Mouse (Mus musculus): ENCODE measurements at regions not wholly inside any gene's neighbourhood (a gene's known extent, or its start where the extent isn't known, plus 50 kb on each side); places are given as distances from the start of the nearest gene placed in this dataset.

DNA sequence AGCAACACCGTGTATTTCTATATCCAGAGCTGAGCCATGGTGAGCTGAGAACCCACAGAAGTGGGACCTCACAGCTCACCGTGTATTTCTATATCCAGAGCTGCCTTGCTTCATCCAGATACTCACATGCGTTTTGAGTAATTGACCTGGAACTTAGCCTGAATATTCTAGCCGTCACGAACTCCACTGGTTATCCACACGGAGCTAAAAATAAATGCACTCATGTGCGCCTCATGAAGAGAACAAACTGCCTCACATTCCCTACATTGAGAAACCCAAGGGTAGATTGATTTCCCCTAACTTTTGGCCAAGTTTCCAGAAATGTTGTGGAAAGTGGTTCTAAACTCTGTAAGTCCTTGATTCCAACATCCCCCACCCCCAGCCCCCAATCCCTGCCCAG lies 62.4 kb upstream of the Cnksr3 start:
- Histone ChIP-seq H3K27ac (peak overlapping the region; percentile 77), H3K79me2 (replicated peaks; ENCODE audit: control insufficient read depth, insufficient read depth, low read length) (no peaks in the 10 kb centered on the region), H3K27me3 (ENCODE audit: control insufficient read depth, insufficient read depth, low read length) (no peaks in the 10 kb centered on the region), H3K4me3 (no peak overlapping the region), H3K4me1 (ENCODE audit: control insufficient read depth, insufficient read depth, low read length) (peaks cover 3% of the 10 kb centered on the region; the same call in 1 of the 2 replicates), H3K36me3 (ENCODE audit: control insufficient read depth, insufficient read depth, low read length) (no peaks in the 10 kb centered on the region), H3K9ac (ENCODE audit: low read depth, low read length) (no peak overlapping the region)
- DNase-seq: peak in 1 of 2 experiments; percentile 43
- WGBS: 37% methylated on average over 7 of the region's 7 CpGs
- TF ChIP-seq EP300 (IDR thresholded peaks at IDR 0.05; ENCODE audit: insufficient read depth, low read depth, low read length): no peak
- no peak for TF ChIP-seq POLR2A (IDR thresholded peaks at IDR 0.05; ENCODE audit: insufficient read depth, low read depth, low read length)
- intact Hi-C loops (cut with DNase I): loop anchor here (5.0 kb wide), 1 partner anchor 62 kb away; the partner anchor contains the start of gene Cnksr3

DNA sequence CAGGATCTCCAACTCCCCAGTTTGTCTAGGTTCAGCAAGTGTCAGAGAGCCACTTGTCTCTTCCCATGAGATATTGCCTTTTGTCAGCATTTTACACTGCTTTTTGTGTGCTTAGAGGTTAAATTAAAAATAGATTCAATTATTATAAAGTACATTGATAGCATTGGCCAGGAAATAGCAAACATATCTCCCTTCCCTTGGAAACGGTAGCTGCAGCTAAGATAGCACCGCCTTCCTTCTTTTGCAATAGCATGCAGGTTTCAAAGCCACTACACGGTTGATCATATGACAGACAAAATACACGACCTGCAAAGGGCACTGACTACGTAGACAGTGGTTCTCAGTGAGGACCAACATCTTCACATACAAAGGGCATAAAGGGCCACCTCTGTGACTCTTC lies 59.1 kb upstream of the Cnksr3 start:
- DNase-seq: no peak
- intact Hi-C loops (cut with DNase I): loop anchor here (5.0 kb wide), 1 partner anchor 59 kb away; the partner anchor contains the start of gene Cnksr3
- WGBS: 19% methylated on average over 5 of the region's 5 CpGs

DNA sequence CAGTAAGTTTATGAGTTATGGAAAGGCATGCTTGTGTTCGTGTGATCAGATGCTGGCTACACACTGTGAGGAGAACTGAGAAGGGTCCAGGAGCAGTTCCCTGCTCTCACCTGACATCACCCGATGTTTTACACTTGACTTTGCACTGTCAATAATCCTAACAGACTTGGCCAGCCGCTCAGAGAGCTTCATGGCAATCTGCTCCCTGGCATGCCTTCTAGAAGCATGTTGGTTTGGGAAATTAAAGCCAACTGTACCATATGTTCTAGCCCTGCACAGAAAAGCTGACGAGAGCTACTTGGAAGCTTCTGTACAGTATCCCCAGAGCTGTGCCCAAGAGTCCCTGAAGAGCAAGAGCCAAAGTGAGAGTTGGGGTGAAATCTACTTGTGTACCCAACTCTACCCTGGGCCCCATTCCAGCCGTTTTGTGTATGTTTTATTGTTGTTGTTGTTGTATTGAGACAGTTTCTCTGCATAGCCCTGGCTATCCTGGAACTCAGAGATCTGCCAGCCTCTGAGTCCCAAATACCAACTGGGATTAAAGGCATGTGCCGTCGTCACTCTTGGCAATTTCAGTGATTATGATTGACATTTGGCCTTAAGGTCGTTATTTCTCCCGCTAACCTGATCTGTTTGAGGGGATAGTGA lies 56.5 kb upstream of the Cnksr3 start:
- TF ChIP-seq POLR2A (IDR thresholded peaks at IDR 0.05; ENCODE audit: insufficient read depth, low read depth, low read length) (no peak), EP300 (IDR thresholded peaks at IDR 0.05; ENCODE audit: insufficient read depth, low read depth, low read length) (no peak), CTCF (IDR thresholded peaks at IDR 0.05) (no peak)
- no peak overlapping the region for H3K9ac ChIP-seq (ENCODE audit: low read depth, low read length)
- no peak overlapping the region for H3K27ac ChIP-seq
- H3K36me3 ChIP-seq (ENCODE audit: control insufficient read depth, insufficient read depth, low read length): no peaks in the 10 kb centered on the region
- intact Hi-C loops (cut with DNase I): no loop called here
- DNase-seq: no peak
- H3K27me3 ChIP-seq (ENCODE audit: control insufficient read depth, insufficient read depth, low read length): no peaks in the 10 kb centered on the region
- 67% methylated on average over 9 of the region's 9 CpGs for WGBS
- no peak overlapping the region for H3K4me3 ChIP-seq
- H3K79me2 ChIP-seq (replicated peaks; ENCODE audit: control insufficient read depth, insufficient read depth, low read length): no peaks in the 10 kb centered on the region
- H3K4me1 ChIP-seq (ENCODE audit: control insufficient read depth, insufficient read depth, low read length): peaks cover 1% of the 10 kb centered on the region; the same call in 1 of the 2 replicates

More for the DNA sequence above, 59.1 kb upstream of the Cnksr3 start:
- H3K4me1 ChIP-seq (ENCODE audit: control insufficient read depth, insufficient read depth, low read length): peaks cover 3% of the 10 kb centered on the region; the same call in 1 of the 2 replicates
- no peak overlapping the region for H3K27ac ChIP-seq
- H3K36me3 ChIP-seq (ENCODE audit: control insufficient read depth, insufficient read depth, low read length): no peaks in the 10 kb centered on the region
- no peaks in the 10 kb centered on the region for H3K27me3 ChIP-seq (ENCODE audit: control insufficient read depth, insufficient read depth, low read length)
- TF ChIP-seq EP300 (IDR thresholded peaks at IDR 0.05; ENCODE audit: insufficient read depth, low read depth, low read length) (no peak), CTCF (IDR thresholded peaks at IDR 0.05) (no peak), POLR2A (IDR thresholded peaks at IDR 0.05; ENCODE audit: insufficient read depth, low read depth, low read length) (no peak)
- H3K4me3 ChIP-seq: no peak overlapping the region
- H3K79me2 ChIP-seq (replicated peaks; ENCODE audit: control insufficient read depth, insufficient read depth, low read length): no peaks in the 10 kb centered on the region
- no peak overlapping the region for H3K9ac ChIP-seq (ENCODE audit: low read depth, low read length)

DNA sequence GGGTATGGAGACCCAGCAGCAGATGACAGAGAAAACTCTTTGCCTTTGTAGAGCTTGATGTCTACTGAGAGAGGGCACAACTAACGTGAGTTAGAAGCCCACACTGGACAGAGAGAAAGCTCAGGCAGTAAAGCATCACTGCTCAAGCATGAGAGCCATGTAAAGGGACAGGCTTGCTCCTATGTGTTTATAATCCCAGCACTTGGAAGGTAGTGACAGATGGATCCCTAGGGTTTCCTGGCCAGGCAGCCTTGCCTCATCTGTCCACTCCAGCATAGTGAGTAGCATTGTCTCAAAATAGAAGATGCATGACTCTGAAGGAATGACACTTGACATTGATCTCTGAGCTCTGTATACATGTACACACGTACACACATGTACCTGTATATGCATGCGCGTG lies 55.9 kb upstream of the Cnksr3 start:
- Histone ChIP-seq H3K9ac (ENCODE audit: low read depth, low read length) (no peak overlapping the region), H3K79me2 (replicated peaks; ENCODE audit: control insufficient read depth, insufficient read depth, low read length) (no peaks in the 10 kb centered on the region), H3K36me3 (ENCODE audit: control insufficient read depth, insufficient read depth, low read length) (no peaks in the 10 kb centered on the region), H3K27ac (no peak overlapping the region), H3K4me1 (ENCODE audit: control insufficient read depth, insufficient read depth, low read length) (peaks cover 1% of the 10 kb centered on the region; the same call in 1 of the 2 replicates), H3K27me3 (ENCODE audit: control insufficient read depth, insufficient read depth, low read length) (no peaks in the 10 kb centered on the region), H3K4me3 (no peak overlapping the region)
- 87% methylated on average over 4 of the region's 4 CpGs for WGBS
- no peak for DNase-seq
- intact Hi-C loops (cut with DNase I): no loop called here
- TF ChIP-seq CTCF (IDR thresholded peaks at IDR 0.05) (no peak), EP300 (IDR thresholded peaks at IDR 0.05; ENCODE audit: insufficient read depth, low read depth, low read length) (no peak), POLR2A (IDR thresholded peaks at IDR 0.05; ENCODE audit: insufficient read depth, low read depth, low read length) (no peak)

DNA sequence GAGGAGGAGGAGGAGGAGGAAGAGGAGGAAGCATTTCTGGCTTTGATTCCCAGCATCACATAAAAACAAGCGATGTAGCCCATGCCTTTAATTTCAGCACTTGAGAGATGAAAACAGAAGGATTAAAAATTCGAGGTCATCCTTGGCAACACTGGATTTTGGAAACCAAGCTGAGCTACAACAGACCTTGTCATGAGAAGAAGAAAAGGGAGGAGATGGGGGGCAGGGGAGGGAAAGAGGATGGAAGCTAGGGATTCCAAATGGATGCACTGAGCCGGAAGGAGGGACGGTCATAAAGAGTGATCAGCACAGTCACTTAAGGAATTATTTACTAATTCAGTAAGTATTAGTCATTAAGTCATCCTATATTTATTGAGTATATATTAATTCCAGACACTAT lies 55.1 kb upstream of the Cnksr3 start:
- Histone ChIP-seq H3K27me3 (ENCODE audit: control insufficient read depth, insufficient read depth, low read length) (no peaks in the 10 kb centered on the region), H3K36me3 (ENCODE audit: control insufficient read depth, insufficient read depth, low read length) (no peaks in the 10 kb centered on the region), H3K4me1 (ENCODE audit: control insufficient read depth, insufficient read depth, low read length) (peaks cover 1% of the 10 kb centered on the region; the same call in 1 of the 2 replicates), H3K4me3 (no peak overlapping the region), H3K27ac (no peak overlapping the region), H3K79me2 (replicated peaks; ENCODE audit: control insufficient read depth, insufficient read depth, low read length) (no peaks in the 10 kb centered on the region), H3K9ac (ENCODE audit: low read depth, low read length) (no peak overlapping the region)
- 70% methylated on average over 4 of the region's 4 CpGs for WGBS
- intact Hi-C loops (cut with DNase I): no loop called here
- DNase-seq: no peak
- TF ChIP-seq EP300 (IDR thresholded peaks at IDR 0.05; ENCODE audit: insufficient read depth, low read depth, low read length) (no peak), POLR2A (IDR thresholded peaks at IDR 0.05; ENCODE audit: insufficient read depth, low read depth, low read length) (no peak), CTCF (IDR thresholded peaks at IDR 0.05) (no peak)

DNA sequence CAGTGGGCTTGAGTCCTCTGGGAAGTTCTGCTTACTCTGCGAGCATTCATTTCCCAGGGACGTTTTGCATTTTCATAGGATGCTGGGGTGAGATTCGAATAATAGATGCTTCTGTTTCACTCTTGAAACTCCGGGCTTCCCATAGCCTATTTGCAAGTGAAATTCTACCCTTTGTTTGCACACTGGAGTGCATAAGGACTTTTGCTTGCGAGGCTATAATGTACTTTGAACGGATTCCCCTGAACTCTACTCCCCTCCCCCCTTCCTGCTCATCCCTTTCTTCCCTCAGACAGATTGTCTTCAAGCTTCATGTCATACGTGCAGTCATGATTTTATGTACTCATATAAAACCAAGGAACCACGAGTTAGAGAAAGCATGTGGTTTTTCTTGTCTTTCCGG lies 53.4 kb upstream of the Cnksr3 start:
- Histone ChIP-seq H3K79me2 (replicated peaks; ENCODE audit: control insufficient read depth, insufficient read depth, low read length) (no peaks in the 10 kb centered on the region), H3K4me1 (ENCODE audit: control insufficient read depth, insufficient read depth, low read length) (no peaks in the 10 kb centered on the region; the same call in 1 of the 2 replicates), H3K4me3 (no peak overlapping the region), H3K36me3 (ENCODE audit: control insufficient read depth, insufficient read depth, low read length) (no peaks in the 10 kb centered on the region), H3K27ac (no peak overlapping the region), H3K9ac (ENCODE audit: low read depth, low read length) (no peak overlapping the region), H3K27me3 (ENCODE audit: control insufficient read depth, insufficient read depth, low read length) (no peaks in the 10 kb centered on the region)
- WGBS: 74% methylated on average over 9 of the region's 9 CpGs
- no peak for TF ChIP-seq POLR2A (IDR thresholded peaks at IDR 0.05; ENCODE audit: insufficient read depth, low read depth, low read length)
- no peak for TF ChIP-seq CTCF (IDR thresholded peaks at IDR 0.05)
- no peak for TF ChIP-seq EP300 (IDR thresholded peaks at IDR 0.05; ENCODE audit: insufficient read depth, low read depth, low read length)
- DNase-seq: no peak
- intact Hi-C loops (cut with DNase I): no loop called here
